Mouse (Mus musculus): ENCODE results near the gene Tex11.
"Not testable (repeated sequence)": the region's sequence is repeated elsewhere in the genome, so short reads cannot be mapped to it uniquely, and the experiment has no call there.

Tex11 gene

GRCm38 (mm10) chrX:101059541-101059940 is at the start of gene Tex11:
Gene Tex11, minus strand, starts transcription at chrX:101059667.
- DNase-seq (ENCODE audit: low read depth): no peak

DNA sequence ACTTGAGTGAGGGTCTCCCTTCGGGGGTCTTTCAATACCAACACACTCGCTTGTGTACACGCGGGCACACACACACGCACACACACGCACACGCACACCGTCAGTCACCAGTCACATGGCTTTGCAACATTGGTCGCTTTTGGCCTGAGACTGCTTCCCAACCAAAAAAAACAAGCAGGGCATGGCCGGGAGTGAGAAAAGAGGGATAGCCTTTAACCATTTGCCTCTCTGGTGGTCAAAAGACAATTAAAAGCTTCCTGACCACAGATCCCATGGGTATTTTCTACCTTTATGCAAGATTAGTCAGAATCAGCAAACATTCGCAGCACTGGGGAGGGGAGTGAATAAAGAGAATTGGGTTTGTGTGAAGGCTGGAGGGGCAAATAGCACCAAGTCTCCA is 26.5 kb upstream of the Tex11 start, which contains the start of gene Slc7a3:
Gene Slc7a3, minus strand, starts transcription at position 101 of the 400 bp plus-strand sequence.
- no peak for DNase-seq (ENCODE audit: low read depth)

DNA sequence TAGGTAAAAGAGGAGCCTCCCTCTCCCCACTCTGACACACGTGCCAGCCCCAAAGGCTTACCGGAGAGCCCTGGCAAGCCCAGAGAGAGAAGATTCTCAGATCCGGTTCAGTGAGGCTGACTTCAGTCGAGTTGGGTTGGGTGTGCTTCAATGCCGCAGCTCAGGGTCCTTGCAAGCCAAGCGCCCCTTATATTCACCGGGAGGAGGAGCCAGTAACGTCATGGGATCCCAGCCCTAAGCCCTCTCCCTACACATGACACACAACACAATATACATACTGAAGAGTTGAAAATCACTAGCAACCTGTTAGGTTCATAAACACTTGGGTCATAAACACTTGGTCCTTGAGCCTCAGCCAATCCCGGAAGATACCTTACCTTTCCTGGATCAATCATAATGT is 25.7 kb upstream of the Tex11 start:
- not testable (repeated sequence) for DNase-seq (ENCODE audit: low read depth)

DNA sequence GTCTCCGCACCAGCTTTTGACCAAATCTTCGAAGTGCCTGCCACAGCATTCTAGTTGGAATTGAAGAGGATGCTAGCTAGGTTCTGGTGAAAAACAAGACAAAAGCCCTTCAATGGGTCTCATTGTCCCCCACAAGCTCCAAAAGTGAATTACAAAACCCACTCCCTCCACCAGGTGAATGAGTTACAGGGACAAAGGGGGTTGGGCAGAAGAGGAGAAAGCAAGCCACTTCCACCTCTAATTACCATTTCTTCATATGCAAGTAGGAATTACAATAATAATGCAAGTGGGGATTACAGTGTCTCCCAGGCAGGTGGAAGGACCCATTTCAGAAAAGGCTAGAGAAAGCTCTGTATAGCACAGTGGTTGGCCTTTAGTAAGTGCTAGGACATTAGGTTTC is 24.7 kb upstream of the Tex11 start:
- no peak for DNase-seq (ENCODE audit: low read depth)

GRCm38 (mm10) chrX:101065245-101065644 is 5.8 kb upstream of the Tex11 start:
- DNase-seq (ENCODE audit: low read depth): no peak

DNA sequence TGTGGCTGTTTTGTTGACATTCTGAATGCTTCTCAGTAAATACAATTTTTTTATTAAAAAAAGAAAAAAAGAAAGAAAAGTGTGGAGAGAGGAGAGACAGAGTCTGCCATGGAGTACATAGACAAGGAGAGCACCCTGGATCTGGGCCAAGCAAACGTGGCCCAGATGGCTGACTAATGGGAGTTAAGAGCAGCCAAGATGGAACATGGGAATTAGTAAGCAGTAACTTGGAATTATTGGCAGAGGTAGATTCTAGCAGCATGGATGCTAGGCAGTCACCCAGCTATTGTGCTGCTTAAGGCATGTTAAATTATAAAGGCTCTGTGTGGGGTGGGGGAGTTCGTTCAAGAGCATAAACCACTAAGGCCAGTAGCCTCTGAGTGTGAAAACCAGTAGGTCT is 4.0 kb upstream of the Tex11 start:
- DNase-seq (ENCODE audit: low read depth): no peak

DNA sequence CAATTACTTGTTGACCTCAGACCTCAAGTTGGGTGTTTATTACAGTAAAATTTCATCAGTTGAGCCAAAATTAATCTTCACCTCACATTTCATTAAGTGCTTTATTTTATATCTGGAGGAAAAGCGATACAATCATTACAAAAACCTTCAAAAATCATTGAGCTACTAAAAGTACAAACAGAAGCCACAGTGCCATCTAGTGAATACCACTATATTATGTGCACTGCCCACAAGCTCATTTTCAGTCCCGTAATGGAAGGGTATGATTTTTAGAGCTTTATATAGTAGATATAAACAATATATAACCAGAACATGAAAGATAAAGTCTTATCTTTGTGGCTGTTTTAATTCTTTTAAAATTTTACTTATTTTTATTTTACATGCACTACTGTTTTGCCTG is 115.8 kb downstream of the Tex11 start:
- no peak for DNase-seq (ENCODE audit: low read depth)

GRCm38 (mm10) chrX:100839211-100839610 is 220.3 kb downstream of the Tex11 start:
- no peak for DNase-seq (ENCODE audit: low read depth)

DNA sequence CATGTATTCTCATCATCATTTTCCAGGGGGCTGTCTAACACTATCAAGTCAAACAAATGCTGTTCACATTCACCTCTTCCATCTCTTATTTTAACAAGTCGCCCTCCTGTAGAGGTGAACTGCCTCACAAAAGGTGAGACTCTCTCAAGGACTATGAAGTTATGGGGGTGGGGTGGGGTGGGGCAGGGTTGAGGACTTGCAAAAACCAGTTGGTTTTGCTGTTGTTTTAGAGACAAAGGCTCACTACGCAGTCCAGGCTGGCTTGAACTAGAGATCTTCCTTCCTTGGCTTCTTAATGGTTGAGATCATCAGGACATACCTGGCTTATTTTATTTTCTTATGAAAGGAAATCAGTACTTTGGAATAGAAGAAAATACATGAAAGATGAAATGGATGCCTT is 226.7 kb downstream of the Tex11 start:
- DNase-seq (ENCODE audit: low read depth): no peak

DNA sequence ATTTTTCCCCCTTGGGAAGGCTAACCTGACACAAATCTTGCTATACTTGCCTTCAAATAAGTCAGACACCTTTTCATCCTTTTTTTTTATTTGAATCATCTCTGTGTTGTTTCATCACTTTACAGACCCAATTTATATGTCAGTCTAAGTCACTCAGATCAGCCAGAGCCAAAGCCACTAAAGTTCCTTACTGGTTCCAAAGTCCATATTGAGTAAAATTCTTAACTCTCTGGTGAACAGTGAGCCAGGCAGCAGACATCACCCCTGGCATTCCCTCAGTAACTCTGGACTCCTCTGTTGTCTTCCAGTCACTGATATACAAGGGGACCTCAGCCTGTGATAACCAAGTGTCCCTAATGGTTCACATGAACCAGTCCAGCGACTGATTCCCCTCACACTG is 233.9 kb downstream of the Tex11 start:
- no peak for DNase-seq (ENCODE audit: low read depth)

- DNase-seq (ENCODE audit: low read depth): no peak
These were observed 238.3 kb downstream of the Tex11 start for GRCm38 (mm10) chrX:100821149-100821548.

DNA sequence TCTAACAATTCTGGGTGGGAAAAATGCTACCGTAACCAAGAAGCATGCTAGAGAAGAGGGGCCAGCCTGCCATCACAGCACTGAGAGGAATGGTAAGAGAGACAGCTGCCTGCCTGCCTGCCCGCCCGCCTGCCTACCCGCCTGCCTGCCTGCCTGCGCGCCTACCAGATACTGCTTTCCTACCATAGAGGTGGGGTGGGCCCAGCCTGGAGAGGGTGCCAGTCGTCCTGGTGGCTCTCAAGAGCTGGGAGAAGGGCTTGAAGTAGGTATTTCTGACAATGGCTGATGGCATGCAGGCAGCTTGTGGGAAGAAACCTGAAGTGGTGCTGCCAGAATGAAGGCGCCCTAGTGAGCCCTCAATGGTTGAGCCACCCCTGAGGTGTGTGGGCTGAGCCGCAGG is 240.8 kb downstream of the Tex11 start:
- DNase-seq (ENCODE audit: low read depth): no peak

GRCm38 (mm10) chrX:100815766-100816165 is 243.7 kb downstream of the Tex11 start:
- DNase-seq (ENCODE audit: low read depth): no peak

DNA sequence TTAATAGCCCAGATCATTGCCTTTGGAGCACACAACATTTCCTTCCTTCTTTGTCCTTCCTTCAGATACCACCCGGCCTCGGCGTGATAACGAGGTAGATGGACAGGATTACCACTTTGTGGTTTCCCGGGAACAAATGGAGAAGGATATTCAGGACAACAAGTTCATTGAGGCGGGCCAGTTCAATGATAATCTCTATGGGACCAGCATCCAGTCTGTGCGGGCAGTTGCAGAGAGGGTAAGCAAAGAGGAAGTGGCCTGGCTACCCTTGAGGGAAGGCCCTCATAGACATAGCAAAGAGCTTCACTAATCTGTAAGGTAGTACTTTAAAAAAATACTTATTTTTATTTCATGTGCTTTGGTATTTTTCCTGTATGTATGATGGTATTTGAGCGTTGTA is 245.3 kb downstream of the Tex11 start:
- no peak for DNase-seq (ENCODE audit: low read depth)

DNA sequence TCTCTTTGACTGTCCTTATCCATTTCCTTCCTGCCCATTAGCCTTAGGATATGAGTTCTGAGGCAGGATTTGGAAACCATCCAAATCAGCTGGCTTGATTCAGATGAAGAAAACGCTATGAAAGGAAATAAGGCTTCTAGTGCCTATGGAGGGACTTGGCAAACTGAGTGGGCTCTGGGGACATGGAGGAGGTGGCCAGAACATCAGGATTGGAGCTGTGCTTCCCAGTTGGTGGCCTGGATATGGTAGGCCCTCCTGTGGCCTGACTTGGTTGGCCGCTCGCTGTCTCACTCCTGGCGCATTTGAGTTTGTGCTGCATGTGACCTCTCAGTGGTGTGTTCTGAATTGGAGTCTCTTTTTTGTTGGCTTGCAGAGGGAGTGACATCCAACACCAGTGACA is 248.3 kb downstream of the Tex11 start:
- DNase-seq (ENCODE audit: low read depth): no peak

DNA sequence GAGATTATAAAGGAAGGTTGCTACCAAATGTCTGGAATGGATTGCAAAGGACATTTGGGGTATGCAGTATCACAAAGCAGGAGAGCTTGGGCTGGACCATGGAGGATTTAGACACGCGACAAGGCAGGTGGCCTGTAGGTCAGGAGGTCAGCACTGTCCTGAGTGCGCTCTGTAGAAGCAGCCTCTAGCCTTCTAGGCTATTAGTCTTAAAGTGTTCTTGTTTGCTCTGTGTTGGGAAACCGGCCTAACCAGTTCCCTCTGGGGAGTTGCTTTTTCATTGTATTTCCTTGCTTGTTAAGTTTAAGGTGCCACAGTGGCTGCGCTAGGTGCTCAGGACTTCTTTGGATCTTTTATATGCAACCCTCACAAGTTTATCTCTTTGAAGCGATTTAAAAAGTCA is 257.4 kb downstream of the Tex11 start:
- no peak for DNase-seq (ENCODE audit: low read depth)

- no peak for DNase-seq (ENCODE audit: low read depth)
These were observed 258.8 kb downstream of the Tex11 start for GRCm38 (mm10) chrX:100800643-100801042.

DNA sequence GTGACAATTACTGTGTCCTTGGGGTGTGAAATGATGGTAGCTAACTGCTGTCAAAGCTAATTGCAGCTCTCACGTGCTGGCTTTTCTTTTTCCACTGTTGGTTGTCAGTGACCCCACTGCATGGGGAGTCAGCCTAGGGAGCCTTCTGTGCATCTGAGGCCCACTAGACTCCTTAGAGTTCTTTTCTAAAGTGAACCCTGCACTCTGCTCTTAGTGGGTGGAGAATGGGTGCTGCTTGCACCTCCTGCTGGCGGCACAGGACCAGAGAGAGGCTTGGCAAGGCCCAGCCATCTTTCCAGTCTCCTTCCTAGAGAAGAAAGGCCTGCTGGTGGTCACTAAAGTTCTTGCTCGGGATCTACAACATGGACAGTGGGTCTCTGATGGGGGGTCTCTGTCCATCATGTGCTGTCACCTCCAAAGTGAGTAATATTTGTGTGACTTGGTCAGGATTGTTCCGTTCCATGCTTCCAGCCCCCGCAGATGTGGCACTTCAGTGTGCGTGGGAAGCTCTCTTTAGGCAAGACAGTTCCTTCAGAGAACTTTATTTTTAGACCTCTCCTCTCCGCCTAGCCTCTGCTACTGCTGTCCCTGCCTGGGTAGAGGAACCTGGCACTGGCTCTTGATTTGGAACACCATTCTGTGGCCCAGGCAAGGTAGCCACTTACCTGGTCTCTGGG is 261.5 kb downstream of the Tex11 start:
- no peak for DNase-seq (ENCODE audit: low read depth)

DNA sequence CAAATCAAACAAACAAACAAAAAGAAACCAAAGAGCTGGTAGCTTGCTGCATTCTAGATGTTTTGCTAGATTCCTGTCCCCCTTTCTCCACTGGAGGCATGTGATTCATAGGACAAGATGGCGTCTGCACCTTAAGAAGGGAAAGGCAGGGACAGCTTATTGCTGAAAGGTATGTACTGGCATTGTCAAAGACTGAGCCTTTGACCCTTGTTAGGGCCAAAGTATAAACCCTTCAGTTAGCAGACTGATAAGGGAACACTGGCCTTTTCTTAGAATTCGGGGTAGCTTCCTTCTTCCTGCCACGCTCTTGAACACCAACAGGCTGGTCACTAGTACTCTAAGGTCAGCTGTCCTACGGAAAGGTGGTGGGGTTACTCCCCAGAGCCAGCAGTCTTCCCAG is 262.1 kb downstream of the Tex11 start:
- DNase-seq (ENCODE audit: low read depth): no peak

GRCm38 (mm10) chrX:100796741-100797090 is 262.8 kb downstream of the Tex11 start:
- DNase-seq (ENCODE audit: low read depth): no peak

DNA sequence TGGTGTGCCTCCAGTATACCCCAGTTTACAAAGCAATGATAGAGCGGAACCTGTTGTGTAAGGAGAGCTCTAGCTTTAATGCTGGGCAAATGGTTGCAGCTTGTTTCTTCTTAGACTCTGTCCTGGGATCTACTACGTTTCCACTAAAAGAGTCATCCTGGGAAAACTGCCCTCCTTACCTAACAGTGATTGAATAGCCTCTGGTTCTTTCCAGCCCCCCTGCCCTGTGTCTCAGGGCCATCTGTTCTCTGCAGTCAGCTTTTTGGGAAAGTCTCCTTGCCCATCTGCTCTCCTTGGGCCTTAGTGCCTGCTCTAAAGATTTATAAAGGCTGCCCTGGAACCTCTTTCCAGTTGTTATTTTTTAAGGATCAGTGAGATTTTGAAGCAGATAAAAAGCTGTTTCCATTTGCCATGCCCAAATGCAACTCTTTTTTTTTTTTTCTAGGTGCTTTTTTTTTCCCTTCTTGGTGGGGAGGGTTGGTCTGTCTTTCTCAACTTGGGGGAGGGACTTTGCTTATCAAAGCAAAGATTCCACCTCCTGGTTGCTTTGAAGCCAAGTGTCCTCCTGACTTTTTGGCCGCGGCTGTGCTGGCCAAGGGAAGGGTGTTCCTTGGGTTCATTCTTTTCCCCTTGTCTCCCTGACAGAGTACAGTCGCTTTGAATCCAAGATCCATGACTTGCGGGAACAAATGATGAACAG is 263.3 kb downstream of the Tex11 start:
- DNase-seq (ENCODE audit: low read depth): no peak

DNA sequence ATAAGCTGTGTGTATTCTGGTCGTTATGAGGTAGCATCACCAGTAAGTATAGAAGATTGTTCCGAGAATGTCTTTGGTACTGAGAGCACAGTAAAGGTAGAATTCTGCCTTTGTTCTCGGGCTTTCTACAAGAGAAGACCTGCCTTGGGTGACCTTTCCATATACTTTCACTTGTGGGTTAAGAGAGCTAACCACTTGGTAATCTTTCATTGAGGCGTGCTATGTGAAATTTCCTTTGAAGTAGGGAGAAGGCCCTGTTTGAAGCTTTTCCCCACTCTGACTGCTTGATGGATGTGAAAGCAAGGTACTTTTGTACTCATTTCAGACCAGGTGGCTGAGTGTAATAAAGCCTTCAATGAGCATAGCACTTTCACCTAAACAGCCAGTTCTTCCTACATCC is 270.1 kb downstream of the Tex11 start:
- no peak for DNase-seq (ENCODE audit: low read depth)

Data from c-Kit-positive CD71-negative TER-119-negative erythroid progenitor cells, embryonic 14.5 days (primary cell).